Mouse (Mus musculus) hindbrain, embryonic 16.5 days (tissue): ENCODE results near the gene Rfx2. TPM values are rescaled to one million over a fixed set of nuclear protein-coding genes. Genes with fewer than 3 reads are reported as not detected.

Experiments
- ATAC-seq: fragments of 200-750 bp; cut with Nextera tagmentation; 2 replicates; pipeline ENCODE4 v1.8.0; 2017; ENCODE audit warnings: moderate TSS enrichment, moderate library complexity
- H3K27ac ChIP-seq: fragments of 300-500 bp; sonication (generic); 2 replicates; pipeline ENCODE4 v1.5.1; 2014; ENCODE audit warnings: low read depth, mild to moderate bottlenecking, control low read depth, low read length, moderate library complexity
- H3K27me3 ChIP-seq: fragments of 300-500 bp; sonication (generic); replicated peaks from 2 replicates; pipeline ENCODE4 v1.6.1; 2014; ENCODE audit warnings: low read length; ENCODE audit not compliant: control insufficient read depth, insufficient read depth
- H3K36me3 ChIP-seq: fragments of 300-500 bp; sonication (generic); 2 replicates; pipeline ENCODE4 v1.6.1; 2014; ENCODE audit warnings: mild to moderate bottlenecking, low read length, moderate library complexity, mixed read lengths; ENCODE audit not compliant: control insufficient read depth, insufficient read depth
- H3K4me1 ChIP-seq: fragments of 300-500 bp; sonication (generic); 2 replicates; pipeline ENCODE4 v1.6.1; 2014; ENCODE audit warnings: low read depth, low read length; ENCODE audit not compliant: control insufficient read depth, insufficient read depth
- H3K4me2 ChIP-seq: fragments of 300-500 bp; sonication (generic); 2 replicates; pipeline ENCODE4 v1.6.1; 2014; ENCODE audit warnings: mild to moderate bottlenecking, low read length, control low read depth, moderate library complexity
- H3K4me3 ChIP-seq: fragments of 300-500 bp; sonication (generic); 2 replicates; pipeline ENCODE4 v1.5.1; 2014; ENCODE audit warnings: mild to moderate bottlenecking, low read length, control low read depth, moderate library complexity
- H3K9ac ChIP-seq: fragments of 300-500 bp; sonication (generic); 2 replicates; pipeline ENCODE4 v1.6.1; 2014; ENCODE audit warnings: low read depth, mild to moderate bottlenecking, control low read depth, low read length, moderate library complexity
- H3K9me3 ChIP-seq: fragments of 300-500 bp; sonication (generic); 2 replicates; pipeline ENCODE4 v1.6.1; 2014; ENCODE audit warnings: mild to moderate bottlenecking, low read length, moderate library complexity; ENCODE audit not compliant: control insufficient read depth
- WGBS: fragments of 180-500 bp; shearing (Covaris S2); extraction: QIAGEN DNeasy Blood & Tissue Kit; methylation state at CpG from one replicate; pipeline ENCODE4 v1.1.7; 2014; 5-methylcytosine and 5-hydroxymethylcytosine counted together
- polyA plus RNA-seq: library from polyadenylated mRNA; unstranded; fragments of >200 nt; fragmentation: Nextera tagmentation; extraction: Ambion mirVana; gene quantifications from 2 replicates; pipeline ENCODE4 v1.2.1, GENCODE M21; 2015

Rfx2 gene
- polyA plus RNA-seq, 1 experiment from 2014 or later: 4.9 TPM

GRCm38 (mm10) chr17:56778779-56779362 is 51.9 kb downstream of the Rfx2 start:
- Histone ChIP-seq H3K27ac (no peak overlapping the region), H3K4me3 (no peak overlapping the region), H3K27me3 (no peaks in the 10 kb centered on the region), H3K4me1 (no peaks in the 10 kb centered on the region), H3K9ac (no peak overlapping the region), H3K36me3 (no peaks in the 10 kb centered on the region), H3K4me2 (no peak overlapping the region), H3K9me3 (no peaks in the 10 kb centered on the region)
- no peak for ATAC-seq
- 51% methylated on average over 3 of the region's 3 CpGs for WGBS

- H3K36me3 ChIP-seq: no peaks in the 10 kb centered on the region
- no peak overlapping the region for H3K4me2 ChIP-seq
- H3K27me3 ChIP-seq: no peaks in the 10 kb centered on the region
- H3K9me3 ChIP-seq: no peaks in the 10 kb centered on the region
- no peak overlapping the region for H3K4me3 ChIP-seq
- WGBS: 95% methylated on average over 11 of the region's 11 CpGs
- H3K9ac ChIP-seq: no peak overlapping the region
- no peaks in the 10 kb centered on the region for H3K4me1 ChIP-seq
- H3K27ac ChIP-seq: no peak overlapping the region
- no peak for ATAC-seq
These were observed 53.2 kb downstream of the Rfx2 start for GRCm38 (mm10) chr17:56777568-56777967.

- H3K4me2 ChIP-seq: no peak within 1 kb of the TSS
- H3K27ac ChIP-seq: no peak within 1 kb of the TSS
- no peak for ATAC-seq
- WGBS: 91% methylated on average over 5 of the region's 5 CpGs
- H3K4me1 ChIP-seq: peaks cover 6% of the 10 kb centered on the region
- H3K9ac ChIP-seq: no peak within 1 kb of the TSS
- no peak within 1 kb of the TSS for H3K4me3 ChIP-seq
- H3K9me3 ChIP-seq: no peaks in the 10 kb centered on the region
- no peaks in the 10 kb centered on the region for H3K27me3 ChIP-seq
- peaks cover 35% of the 10 kb centered on the region for H3K36me3 ChIP-seq
These were observed 60.9 kb downstream of the Rfx2 start, which contains the start of gene Prr22 for GRCm38 (mm10) chr17:56769950-56770349. Prr22 (plus strand) TSS chr17:56770250.

GRCm38 (mm10) chr17:56768941-56769340 is 61.9 kb downstream of the Rfx2 start:
- no peak for ATAC-seq
- no peaks in the 10 kb centered on the region for H3K9me3 ChIP-seq
- H3K27ac ChIP-seq: no peak overlapping the region
- no peak overlapping the region for H3K4me2 ChIP-seq
- no peaks in the 10 kb centered on the region for H3K27me3 ChIP-seq
- 87% methylated on average over 11 of the region's 11 CpGs for WGBS
- H3K36me3 ChIP-seq: peaks cover 35% of the 10 kb centered on the region
- H3K4me1 ChIP-seq: peaks cover 6% of the 10 kb centered on the region
- H3K9ac ChIP-seq: no peak overlapping the region
- no peak overlapping the region for H3K4me3 ChIP-seq

DNA sequence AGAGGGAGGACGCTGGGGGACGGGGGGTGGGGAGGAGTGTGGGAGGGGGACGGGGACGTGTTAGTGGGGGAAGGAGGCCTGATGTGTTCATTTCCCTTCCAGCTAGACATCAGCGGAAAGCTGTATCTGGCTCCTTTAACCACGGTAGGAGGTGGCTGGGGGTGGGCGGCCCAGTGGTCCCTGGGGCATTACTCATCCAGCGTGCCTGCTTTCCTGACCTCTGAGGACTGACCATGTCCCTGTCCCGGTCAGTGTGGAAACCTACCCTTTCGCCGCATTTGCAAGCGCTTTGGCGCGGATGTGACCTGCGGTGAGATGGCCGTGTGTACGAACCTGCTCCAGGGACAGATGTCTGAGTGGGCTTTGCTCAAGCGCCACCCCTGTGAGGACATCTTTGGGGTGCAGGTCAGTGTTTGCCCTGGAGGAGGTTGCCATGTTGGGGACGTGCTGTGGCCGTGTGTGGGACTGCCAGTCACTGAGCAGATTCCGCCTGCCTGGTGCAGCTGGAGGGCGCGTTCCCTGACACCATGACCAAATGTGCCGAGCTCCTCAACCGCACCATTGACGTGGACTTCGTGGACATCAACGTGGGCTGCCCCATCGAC is 63.2 kb downstream of the Rfx2 start:
- Histone ChIP-seq H3K27me3 (no peaks in the 10 kb centered on the region), H3K9me3 (no peaks in the 10 kb centered on the region), H3K36me3 (peaks cover 35% of the 10 kb centered on the region), H3K4me2 (no peak overlapping the region), H3K4me1 (peaks cover 11% of the 10 kb centered on the region), H3K4me3 (no peak overlapping the region), H3K27ac (no peak overlapping the region), H3K9ac (no peak overlapping the region)
- 94% methylated on average over 29 of the region's 29 CpGs for WGBS
- ATAC-seq: no peak

DNA sequence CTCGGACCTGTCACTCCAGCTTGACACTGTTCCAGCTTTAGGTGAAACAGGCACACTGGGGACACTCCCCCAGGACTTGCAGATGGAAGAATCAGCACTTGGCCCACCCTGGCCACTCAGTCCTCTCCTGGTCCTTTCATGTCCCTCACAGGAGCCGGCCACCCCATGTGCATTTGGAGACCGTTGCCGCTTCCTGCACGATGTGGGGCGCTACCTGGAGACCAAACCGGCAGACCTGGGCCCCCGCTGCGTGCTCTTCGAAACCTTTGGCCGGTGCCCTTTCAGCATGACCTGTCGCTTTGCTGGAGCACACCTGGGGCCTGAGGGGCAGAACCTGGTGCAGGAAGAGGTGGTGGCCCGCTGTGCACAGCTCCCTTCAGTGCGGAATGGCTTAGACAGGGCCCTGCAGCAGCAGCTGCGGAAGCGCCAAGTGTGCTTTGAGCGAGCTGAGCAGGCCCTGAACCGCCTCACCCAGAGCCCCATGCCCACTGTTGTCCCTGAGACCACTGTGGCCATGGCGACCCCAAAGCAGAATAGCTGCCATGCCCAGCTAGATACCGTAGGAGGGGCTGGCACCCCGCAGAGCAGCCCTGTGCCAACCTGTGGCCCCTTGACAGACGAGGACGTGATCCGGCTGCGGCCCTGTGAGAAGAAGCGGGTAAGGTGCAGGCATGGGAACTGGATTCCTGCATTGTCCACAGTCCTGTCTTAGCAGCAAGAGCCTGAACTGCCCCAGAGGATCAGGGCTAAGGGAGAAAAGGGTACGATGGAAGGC is 64.0 kb downstream of the Rfx2 start:
- Histone ChIP-seq H3K9ac (no peak overlapping the region), H3K9me3 (no peaks in the 10 kb centered on the region), H3K27ac (no peak overlapping the region), H3K4me1 (peaks cover 16% of the 10 kb centered on the region), H3K27me3 (no peaks in the 10 kb centered on the region), H3K36me3 (peaks cover 35% of the 10 kb centered on the region), H3K4me3 (no peak overlapping the region), H3K4me2 (no peak overlapping the region)
- WGBS: 93% methylated on average over 27 of the region's 27 CpGs
- no peak for ATAC-seq

- Histone ChIP-seq H3K36me3 (peaks cover 32% of the 10 kb centered on the region), H3K4me1 (peaks cover 19% of the 10 kb centered on the region), H3K9me3 (no peaks in the 10 kb centered on the region), H3K27ac (peak overlapping the region; percentile 98), H3K27me3 (0 out of 2 replicates have a peak, but pooled peaks cover 2% of the 10 kb centered on the region), H3K4me2 (peak overlapping the region; percentile 82), H3K4me3 (peak overlapping the region; percentile 83), H3K9ac (peak overlapping the region; percentile 89)
- ATAC-seq: peak; percentile 13
- WGBS: 47% methylated on average over 12 of the region's 12 CpGs
These were observed 65.4 kb downstream of the Rfx2 start for GRCm38 (mm10) chr17:56765431-56765830.

DNA sequence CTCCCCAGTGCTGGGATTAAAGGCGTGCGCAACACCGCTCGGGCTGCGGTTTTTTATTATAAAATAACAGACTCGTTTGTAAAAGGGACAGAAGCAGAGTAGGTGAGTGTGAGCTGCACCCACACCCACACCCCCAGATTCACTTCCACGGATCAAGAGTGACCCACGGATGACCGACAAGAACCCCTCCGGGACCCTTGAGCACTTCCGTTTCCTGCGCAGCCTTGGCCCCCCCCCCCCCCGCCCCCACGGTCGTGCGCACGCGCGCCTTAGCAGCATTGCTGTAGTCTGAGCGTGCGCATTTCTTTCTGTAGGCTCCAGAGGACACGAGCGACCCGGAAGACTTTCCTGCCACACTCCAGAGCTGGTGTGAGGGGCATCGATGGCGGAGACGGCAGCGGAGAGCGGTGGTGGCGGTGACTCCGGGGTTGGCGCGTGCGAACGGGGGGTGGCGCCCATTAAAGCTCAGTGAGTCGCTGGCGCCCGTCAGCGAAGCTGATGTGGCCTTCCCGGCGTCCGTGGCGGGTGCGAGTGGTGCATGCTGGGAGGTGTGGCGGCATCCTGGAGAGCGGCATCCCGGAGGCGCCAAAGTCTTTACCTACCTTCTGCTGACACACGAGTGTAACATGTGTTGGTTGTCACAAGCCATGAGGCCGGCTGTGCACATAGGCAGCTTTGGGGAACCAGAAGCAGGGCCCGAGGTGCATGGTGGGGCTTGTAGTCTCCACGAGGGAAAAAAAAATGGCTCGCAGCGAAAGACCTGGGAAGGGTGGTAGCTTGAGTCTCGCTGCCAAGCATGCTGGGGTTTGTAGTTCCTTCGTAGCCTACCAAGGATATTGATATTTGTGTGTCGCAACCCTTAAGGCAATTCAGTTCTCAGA is 66.1 kb downstream of the Rfx2 start, which contains the start of gene Dus3l:
Gene Dus3l, plus strand, starts transcription at position 284 of the 881 bp plus-strand sequence.
- H3K36me3 ChIP-seq: peaks cover 29% of the 10 kb centered on the region
- peak within 1 kb of the TSS; percentile 89 for H3K9ac ChIP-seq
- 0 out of 2 replicates have a peak, but pooled peaks cover 2% of the 10 kb centered on the region for H3K27me3 ChIP-seq
- ATAC-seq: peak; percentile 84
- H3K4me2 ChIP-seq: peak within 1 kb of the TSS; percentile 82
- H3K4me3 ChIP-seq: peak within 1 kb of the TSS; percentile 83
- peaks cover 19% of the 10 kb centered on the region for H3K4me1 ChIP-seq
- no peaks in the 10 kb centered on the region for H3K9me3 ChIP-seq
- under 1% methylated on average over 54 of the region's 58 CpGs for WGBS
- H3K27ac ChIP-seq: peak within 1 kb of the TSS; percentile 98
